Mouse (Mus musculus): ENCODE measurements around the gene Gm20883.
"Not testable (repeated sequence)": the region's sequence is repeated elsewhere in the genome, so short reads cannot be mapped to it uniquely, and the experiment has no call there.

DNA sequence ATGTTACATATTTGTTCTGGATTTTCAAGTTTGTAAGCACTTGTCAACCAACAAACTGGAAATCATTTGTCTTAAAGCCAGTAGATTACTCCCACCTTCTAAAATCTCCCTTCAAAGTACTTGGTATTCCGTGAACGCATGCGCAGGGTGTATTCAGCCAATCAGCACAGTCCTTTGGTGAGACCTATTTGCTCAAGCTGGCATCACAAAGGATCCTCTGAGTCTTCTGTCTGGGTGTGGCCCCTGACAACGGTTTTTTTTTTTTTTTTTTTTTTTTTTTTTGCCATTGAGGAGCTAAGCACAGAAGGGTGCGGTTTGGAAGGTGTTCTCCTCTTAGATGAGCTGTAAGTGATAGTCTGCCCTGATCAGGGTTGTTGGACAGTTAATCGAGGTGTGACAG, at the start of gene Gm20883:
- TF ChIP-seq CTCF (IDR thresholded peaks at IDR 0.05; ENCODE audit: control insufficient read depth, insufficient read depth, low read length); POLR2A (IDR thresholded peaks at IDR 0.05; ENCODE audit: borderline replicate concordance, control insufficient read depth, low read depth, low read length): not testable (repeated sequence)
